Mouse (Mus musculus): ENCODE data around the gene Rab11fip2.

DNA sequence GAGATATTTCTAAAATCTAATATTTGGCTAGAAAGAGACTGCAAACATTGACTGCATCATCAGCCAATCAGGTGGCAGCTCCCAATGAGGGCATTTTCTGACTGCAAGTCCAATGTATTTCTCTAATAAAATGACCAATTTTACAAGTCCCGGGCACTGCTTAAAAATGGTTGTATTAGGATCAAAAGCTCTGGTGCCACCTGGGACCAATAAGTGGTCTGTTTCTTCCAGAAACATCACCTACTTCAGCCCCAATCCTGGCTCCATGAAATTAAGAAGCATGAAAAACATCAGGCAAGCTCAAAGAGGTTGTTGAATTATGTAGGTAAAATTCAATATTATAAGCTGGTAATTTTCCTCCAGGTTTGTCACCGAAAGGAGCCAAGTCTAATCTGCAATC is 66.2 kb downstream of the Rab11fip2 start:
- TF ChIP-seq CHD1 (IDR thresholded peaks at IDR 0.05; ENCODE audit: low read depth, low read length) (no peak), POLR2AphosphoS2 (IDR thresholded peaks at IDR 0.05; ENCODE audit: low read depth, low read length) (no peak), NRF1 (IDR thresholded peaks at IDR 0.05; ENCODE audit: low read depth, low read length) (no peak), RCOR1 (conservative IDR thresholded peaks at IDR 0.05; ENCODE audit: low read depth, low read length) (no peak), CTCF (conservative IDR thresholded peaks at IDR 0.05 in 1 of 2, IDR thresholded peaks at IDR 0.05 in 1 of 2; ENCODE audit: low read depth in 2 of 2, low read length in 2 of 2) (no peak), POLR2A (IDR thresholded peaks at IDR 0.05; ENCODE audit: low read depth, low read length) (no peak), TCF12 (IDR thresholded peaks at IDR 0.05; ENCODE audit: low read depth, low read length) (no peak), ZMIZ1 (IDR thresholded peaks at IDR 0.05; ENCODE audit: low read depth, low read length) (no peak), CHD2 (IDR thresholded peaks at IDR 0.05; ENCODE audit: low read length) (no peak), ZKSCAN1 (IDR thresholded peaks at IDR 0.05; ENCODE audit: borderline replicate concordance, low read depth, low read length) (no peak), MAZ (IDR thresholded peaks at IDR 0.05; ENCODE audit: low read depth, low read length) (no peak), ETS1 (conservative IDR thresholded peaks at IDR 0.05; ENCODE audit: low read depth, low read length) (no peak), EP300 (IDR thresholded peaks at IDR 0.05; ENCODE audit: low read length) (no peak), SIN3A (IDR thresholded peaks at IDR 0.05; ENCODE audit: low read length) (no peak)
